Mouse (Mus musculus) embryonic fibroblast, embryonic 13.5 days (primary cell): ENCODE measurements around the gene Mas1. TPM values are rescaled to one million over a fixed set of nuclear protein-coding genes. Genes with fewer than 3 reads are reported as not detected.
A peak's percentile ranks its signal among the peaks of the same experiment; 100 is the strongest.

Source experiments
- H3K27ac ChIP-seq: 2 replicates; pipeline ENCODE4 v1.5.1; 2012; ENCODE audit warnings: low read length, control low read depth, inconsistent platforms; ENCODE audit not compliant: insufficient read depth
- H3K4me1 ChIP-seq: 2 replicates; pipeline ENCODE4 v1.6.1; 2011; ENCODE audit warnings: low read length; ENCODE audit not compliant: control insufficient read depth, insufficient read depth
- H3K4me3 ChIP-seq: 2 replicates; pipeline ENCODE4 v1.5.1; 2011; ENCODE audit warnings: mild to moderate bottlenecking, control low read depth, low read length; ENCODE audit not compliant: insufficient read depth
- CTCF ChIP-seq: IDR thresholded peaks from 2 replicates; pipeline ENCODE4 v1.5.1; 2011; ENCODE audit warnings: mild to moderate bottlenecking, control low read depth, low read length, moderate library complexity, borderline replicate concordance; ENCODE audit not compliant: insufficient read depth
- POLR2A ChIP-seq: IDR thresholded peaks from 2 replicates; pipeline ENCODE4 v1.6.1; 2011; ENCODE audit warnings: low read depth, mild to moderate bottlenecking, control low read depth, low read length, moderate library complexity
- polyA plus RNA-seq: library from polyadenylated mRNA; stranded (reverse); fragments of >200 nt; gene quantifications from 2 replicates; pipeline ENCODE4 v1.2.4, GENCODE M21; 2011; ENCODE audit warnings: low read depth; ENCODE audit not compliant: missing spikeins, insufficient read length

Gene Mas1
- polyA plus RNA-seq, 1 experiment = not detected

GRCm38 (mm10) chr17:12801861-12802540 lies 65.9 kb downstream of the Mas1 start:
- TF ChIP-seq CTCF = no peak
- TF ChIP-seq POLR2A = no peak
- Histone ChIP-seq H3K4me1 (0 out of 2 replicates have a peak, but pooled peaks cover 2% of the 10 kb centered on the region), H3K27ac (no peak overlapping the region), H3K4me3 (no peak overlapping the region)

GRCm38 (mm10) chr17:12799368-12800275 lies 68.3 kb downstream of the Mas1 start:
- no peak overlapping the region for H3K27ac ChIP-seq
- TF ChIP-seq CTCF (no peak), POLR2A (no peak)
- H3K4me1 ChIP-seq = peaks cover 1% of the 10 kb centered on the region
- no peak overlapping the region for H3K4me3 ChIP-seq

GRCm38 (mm10) chr17:12798571-12798970 lies 69.4 kb downstream of the Mas1 start:
- Histone ChIP-seq H3K27ac (no peak overlapping the region), H3K4me3 (no peak overlapping the region), H3K4me1 (peaks cover 9% of the 10 kb centered on the region)
- no peak for TF ChIP-seq POLR2A
- TF ChIP-seq CTCF = no peak

GRCm38 (mm10) chr17:12797427-12798029 lies 70.4 kb downstream of the Mas1 start:
- Histone ChIP-seq H3K4me3 (no peak overlapping the region), H3K4me1 (peaks cover 10% of the 10 kb centered on the region), H3K27ac (no peak overlapping the region)
- TF ChIP-seq POLR2A (no peak), CTCF (no peak)

- Histone ChIP-seq H3K4me1 (peaks cover 12% of the 10 kb centered on the region), H3K27ac (no peak overlapping the region), H3K4me3 (no peak overlapping the region)
- TF ChIP-seq CTCF = no peak
- no peak for TF ChIP-seq POLR2A
Measured at GRCm38 (mm10) chr17:12796633-12797032, 71.3 kb downstream of the Mas1 start.

- no peak for TF ChIP-seq POLR2A
- TF ChIP-seq CTCF = no peak
- Histone ChIP-seq H3K4me3 (no peak overlapping the region), H3K4me1 (peaks cover 19% of the 10 kb centered on the region), H3K27ac (peak overlapping the region; percentile 83)
Measured at GRCm38 (mm10) chr17:12793660-12794406, 74.1 kb downstream of the Mas1 start.

- H3K4me3 ChIP-seq = no peak overlapping the region
- TF ChIP-seq POLR2A (no peak), CTCF (no peak)
- H3K4me1 ChIP-seq = peaks cover 19% of the 10 kb centered on the region
- H3K27ac ChIP-seq = peak overlapping the region; percentile 89
Measured at GRCm38 (mm10) chr17:12792422-12793206, 75.3 kb downstream of the Mas1 start.

DNA sequence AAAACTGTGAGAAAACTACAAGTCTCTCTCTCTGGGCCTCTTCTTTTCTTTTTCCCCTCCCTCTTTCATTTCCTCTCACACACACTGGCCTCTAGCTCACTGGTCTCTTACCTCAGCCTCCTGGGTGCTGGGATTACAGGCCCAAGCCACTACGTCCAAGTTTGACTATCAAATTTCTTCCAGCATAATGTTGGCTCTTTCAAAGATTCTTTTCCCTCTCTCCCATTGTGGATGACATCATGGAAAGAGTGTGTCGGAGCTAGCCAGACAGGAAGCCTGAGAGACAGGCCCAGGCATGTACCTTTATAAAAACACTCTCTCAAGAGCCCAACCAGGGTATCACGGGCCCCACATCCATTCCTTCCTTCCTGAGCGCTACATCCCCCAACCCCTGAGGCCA lies 76.5 kb downstream of the Mas1 start:
- peaks cover 19% of the 10 kb centered on the region for H3K4me1 ChIP-seq
- no peak overlapping the region for H3K4me3 ChIP-seq
- peak overlapping the region; percentile 96 for H3K27ac ChIP-seq
- TF ChIP-seq POLR2A (no peak), CTCF (no peak)
